Mouse (Mus musculus): ENCODE results near the gene Fbxo39. TPM values are rescaled to one million over a fixed set of nuclear protein-coding genes. Genes with fewer than 3 reads are reported as not detected.
"Not testable (repeated sequence)": the region's sequence is repeated elsewhere in the genome, so short reads cannot be mapped to it uniquely, and the experiment has no call there.

Gene Fbxo39
- total RNA-seq, 2 experiments from 2014 or later, result not detected

- DNase-seq, result no peak
Observed at GRCm38 (mm10) chr11:72311355-72312001, 2.8 kb upstream of the Fbxo39 start.

GRCm38 (mm10) chr11:72318026-72318425, 3.8 kb downstream of the Fbxo39 start:
- DNase-seq, result no peak

GRCm38 (mm10) chr11:72324431-72324830, 10.2 kb downstream of the Fbxo39 start:
- DNase-seq, result no peak

GRCm38 (mm10) chr11:72325701-72326100, 11.5 kb downstream of the Fbxo39 start:
- no peak for DNase-seq

GRCm38 (mm10) chr11:72332951-72333667, 18.9 kb downstream of the Fbxo39 start:
- no peak for DNase-seq

- DNase-seq, result no peak
Observed at GRCm38 (mm10) chr11:72334653-72335052, 20.4 kb downstream of the Fbxo39 start.

- no peak for DNase-seq
Observed at GRCm38 (mm10) chr11:72336726-72337125, 22.5 kb downstream of the Fbxo39 start.

GRCm38 (mm10) chr11:72338437-72338871, 24.2 kb downstream of the Fbxo39 start:
- DNase-seq, result no peak

- no peak for DNase-seq
Observed at GRCm38 (mm10) chr11:72339716-72340115, 25.5 kb downstream of the Fbxo39 start.

- peak; percentile 51 for DNase-seq
Observed at GRCm38 (mm10) chr11:72342549-72343237, 28.4 kb downstream of the Fbxo39 start.

- DNase-seq, result not testable (repeated sequence)
Observed at GRCm38 (mm10) chr11:72343238-72343625, 29.0 kb downstream of the Fbxo39 start.

- peak; percentile 42 for DNase-seq
Observed at GRCm38 (mm10) chr11:72343904-72344303, 29.7 kb downstream of the Fbxo39 start.

GRCm38 (mm10) chr11:72344486-72344885, 30.2 kb downstream of the Fbxo39 start:
- DNase-seq, result no peak

GRCm38 (mm10) chr11:72348563-72348962, 34.3 kb downstream of the Fbxo39 start:
- DNase-seq, result no peak

- peak; percentile 33 for DNase-seq
Observed at GRCm38 (mm10) chr11:72349016-72349415, 34.8 kb downstream of the Fbxo39 start.

- DNase-seq, result no peak
Observed at GRCm38 (mm10) chr11:72349652-72350051, 35.4 kb downstream of the Fbxo39 start.

GRCm38 (mm10) chr11:72352272-72352671, 38.0 kb downstream of the Fbxo39 start:
- no peak for DNase-seq

GRCm38 (mm10) chr11:72353186-72353585, 38.9 kb downstream of the Fbxo39 start:
- DNase-seq, result no peak

- peak; percentile 44 for DNase-seq
Observed at GRCm38 (mm10) chr11:72354971-72355728, 40.9 kb downstream of the Fbxo39 start.

- DNase-seq, result no peak
Observed at GRCm38 (mm10) chr11:72361385-72362346, 47.4 kb downstream of the Fbxo39 start.

- DNase-seq, result no peak
Observed at GRCm38 (mm10) chr11:72362347-72362741, 48.1 kb downstream of the Fbxo39 start, which contains the start of gene Tekt1. TSS of gene Tekt1 (minus strand) at chr11:72362442.

Data from gastrocnemius, postnatal 25 days (tissue).